Comparison of ENCODE assay signal across 10 mouse cellular contexts in genomic region chr13:97530570-97530969, GRCm38 (mm10).
A peak's percentile ranks its signal among the peaks of the same experiment; 100 is the strongest.
DNase-seq lines count a peak whose midpoint lies in the region; ATAC-seq and TF ChIP-seq lines count a peak whose summit lies in the region.
"Had no signal": no experiment of that assay in that cellular context is flagged by ENCODE, and none has a peak within 500 bp of the region (broad histone marks: within the 10 kb centered on the region; RNA-seq: fewer than 3 reads in every experiment).

No protein-coding gene starts in this region.

- intact Hi-C loops in gastrocnemius, postnatal 14 days (cut with DNase I; ENCODE audit: low total_unique reads) = no loop called here
- intact Hi-C loops in left cerebral cortex, adult 2 months (cut with DNase I) = no loop called here

- TF ChIP-seq CTCF in brain, embryonic 14.5 days (IDR thresholded peaks at IDR 0.05; ENCODE audit: borderline replicate concordance, extremely low read depth, insufficient read depth, insufficient read length) = no peak
- TF ChIP-seq CTCF in left cerebral cortex, adult 2 months (IDR thresholded peaks at IDR 0.05) = no peak

- no peaks in the 10 kb centered on the region for H3K27me3 ChIP-seq in hindbrain, embryonic 14.5 days (ENCODE audit: control insufficient read depth, insufficient read depth, low read length)
- no peaks in the 10 kb centered on the region for H3K27me3 ChIP-seq in hindbrain, embryonic 12.5 days
- no peaks in the 10 kb centered on the region for H3K27me3 ChIP-seq in midbrain, embryonic 16.5 days (ENCODE audit: control insufficient read depth, insufficient read depth, low read depth, low read length)
- H3K27me3 ChIP-seq: embryonic facial prominence, embryonic 12.5 days had no signal

- no peaks in the 10 kb centered on the region for H3K36me3 ChIP-seq in hindbrain, embryonic 14.5 days (replicated peaks; ENCODE audit: control insufficient read depth, insufficient read depth)
- no peaks in the 10 kb centered on the region for H3K36me3 ChIP-seq in hindbrain, embryonic 12.5 days
- no peaks in the 10 kb centered on the region for H3K36me3 ChIP-seq in midbrain, embryonic 16.5 days (ENCODE audit: control insufficient read depth, insufficient read depth, low read length)
- H3K36me3 ChIP-seq: embryonic facial prominence, embryonic 12.5 days had no signal

- WGBS in hindbrain, embryonic 14.5 days = 8% methylated on average over 2 of the region's 2 CpGs
- 35% methylated on average over 2 of the region's 2 CpGs for WGBS in hindbrain, embryonic 12.5 days
- 21% methylated on average over 2 of the region's 2 CpGs for WGBS in midbrain, embryonic 16.5 days

- no peak overlapping the region for H3K4me2 ChIP-seq in hindbrain, embryonic 14.5 days (replicated peaks)
- no peak overlapping the region for H3K4me2 ChIP-seq in hindbrain, embryonic 12.5 days (replicated peaks)
- H3K4me2 ChIP-seq in midbrain, embryonic 16.5 days (ENCODE audit: low read length) = no peak overlapping the region
- H3K4me2 ChIP-seq: embryonic facial prominence, embryonic 12.5 days had no signal

- no peaks in the 10 kb centered on the region for H3K9me3 ChIP-seq in hindbrain, embryonic 14.5 days (ENCODE audit: control insufficient read depth, low read length)
- H3K9me3 ChIP-seq in hindbrain, embryonic 12.5 days (replicated peaks) = no peaks in the 10 kb centered on the region
- no peaks in the 10 kb centered on the region for H3K9me3 ChIP-seq in midbrain, embryonic 16.5 days (replicated peaks; ENCODE audit: control insufficient read depth, low read length, poor library complexity, severe bottlenecking)
- H3K9me3 ChIP-seq: embryonic facial prominence, embryonic 12.5 days had no signal

- H3K4me3 ChIP-seq in hindbrain, embryonic 14.5 days (replicated peaks; ENCODE audit: low read length) = no peak overlapping the region
- no peak overlapping the region for H3K4me3 ChIP-seq in hindbrain, embryonic 12.5 days
- H3K4me3 ChIP-seq in midbrain, embryonic 16.5 days (ENCODE audit: low read depth, low read length) = no peak overlapping the region
- no peak overlapping the region for H3K4me3 ChIP-seq in left cerebral cortex, adult 2 months
- H3K4me3 ChIP-seq: embryonic facial prominence, embryonic 12.5 days had no signal

- TF ChIP-seq POLR2A in brain, embryonic 14.5 days (IDR thresholded peaks at IDR 0.05; ENCODE audit: borderline replicate concordance, extremely low read depth, insufficient read depth, insufficient read length, poor library complexity, severe bottlenecking) = no peak

- no peak overlapping the region for H3K27ac ChIP-seq in hindbrain, embryonic 14.5 days
- H3K27ac ChIP-seq in hindbrain, embryonic 12.5 days = no peak overlapping the region
- H3K27ac ChIP-seq in midbrain, embryonic 16.5 days (ENCODE audit: low read length) = peak overlapping the region; percentile 54
- no peak overlapping the region for H3K27ac ChIP-seq in left cerebral cortex, adult 2 months
- H3K27ac ChIP-seq: embryonic facial prominence, embryonic 12.5 days had no signal

- no peak overlapping the region for H3K9ac ChIP-seq in hindbrain, embryonic 14.5 days
- no peak overlapping the region for H3K9ac ChIP-seq in hindbrain, embryonic 12.5 days
- no peak overlapping the region for H3K9ac ChIP-seq in midbrain, embryonic 16.5 days (ENCODE audit: low read depth, low read length)
- H3K9ac ChIP-seq: embryonic facial prominence, embryonic 12.5 days had no signal

- peak; percentile 41 for DNase-seq in hindbrain, embryonic 14.5 days (ENCODE audit: low spot score)
- DNase-seq in MN1 (ENCODE audit: low spot score) = peak; percentile 66
- peak; percentile 72 for DNase-seq in brain, embryonic 14.5 days (ENCODE audit: low read depth)
- DNase-seq in gastrocnemius, postnatal 14 days = no peak
- no peak for DNase-seq in left cerebral cortex, adult 2 months (ENCODE audit: extremely low spot score in 1 of 2, low spot score in 2 of 2)
- no peak for DNase-seq in adrenal gland, adult 8-10 months
- DNase-seq: gastrocnemius, postnatal 25 days had no signal

- H3K4me1 ChIP-seq in hindbrain, embryonic 14.5 days (replicated peaks; ENCODE audit: control insufficient read depth, insufficient read depth, low read length) = no peaks in the 10 kb centered on the region; the same call in 1 of the 2 replicates
- H3K4me1 ChIP-seq in hindbrain, embryonic 12.5 days = peaks cover 9% of the 10 kb centered on the region
- peaks cover 6% of the 10 kb centered on the region; the same call in 1 of the 2 replicates for H3K4me1 ChIP-seq in midbrain, embryonic 16.5 days (ENCODE audit: control insufficient read depth, insufficient read depth, low read length)

- ATAC-seq in hindbrain, embryonic 14.5 days (ENCODE audit: low FRiP score) = no peak
- no peak for ATAC-seq in hindbrain, embryonic 12.5 days (ENCODE audit: low FRiP score)
- ATAC-seq in midbrain, embryonic 16.5 days = peak; percentile 74; the same call in 1 of the 2 replicates

Comparison
In these comparisons a context has a peak if more than half of its experiments do, and no peak if none do; other contexts are left out.
1. DNase-seq: peak in hindbrain, embryonic 14.5 days (single experiment), MN1 (single experiment) and brain, embryonic 14.5 days (single experiment); none in gastrocnemius, postnatal 14 days (single experiment), left cerebral cortex, adult 2 months (0 of 2) and adrenal gland, adult 8-10 months (single experiment).